Mouse (Mus musculus): Measurements from ENCODE around the gene Irf2.

GRCm38 (mm10) chr8:46887396-46887795 lies 147.9 kb downstream of the Irf2 start:
- TF ChIP-seq CTCF (IDR thresholded peaks at IDR 0.05; ENCODE audit: insufficient read depth, low read depth, low read length): no peak
- no peak for TF ChIP-seq POLR2A (IDR thresholded peaks at IDR 0.05; ENCODE audit: insufficient read depth, low read depth, low read length)

Measured in olfactory bulb, adult 2 months (tissue).